Mouse (Mus musculus) stomach, embryonic 16.5 days (tissue): ENCODE measurements around the gene Itgb1bp1. TPM values are rescaled to one million over a fixed set of nuclear protein-coding genes. Genes with fewer than 3 reads are reported as not detected.

Source experiments
- ATAC-seq: fragments of 200-750 bp; cut with Nextera tagmentation; 2 replicates; pipeline ENCODE4 v1.8.0; 2017; ENCODE audit warnings: moderate number of reproducible peaks, moderate TSS enrichment; ENCODE audit not compliant: insufficient read depth, low FRiP score
- H3K27ac ChIP-seq: fragments of 300-500 bp; sonication (generic); 2 replicates; pipeline ENCODE4 v1.5.1; 2014; ENCODE audit warnings: low read length
- H3K27me3 ChIP-seq: fragments of 300-500 bp; sonication (generic); 2 replicates; pipeline ENCODE4 v1.6.1; 2014; ENCODE audit warnings: low read length, control low read depth, mixed read lengths; ENCODE audit not compliant: control insufficient read depth, insufficient read depth
- H3K36me3 ChIP-seq: fragments of 300-500 bp; sonication (generic); 2 replicates; pipeline ENCODE4 v1.6.1; 2014; ENCODE audit warnings: low read length; ENCODE audit not compliant: control insufficient read depth, insufficient read depth
- H3K4me1 ChIP-seq: fragments of 300-500 bp; sonication (generic); 2 replicates; pipeline ENCODE4 v1.6.1; 2014; ENCODE audit warnings: low read length, control low read depth, mixed read lengths; ENCODE audit not compliant: control insufficient read depth, insufficient read depth
- H3K4me2 ChIP-seq: fragments of 300-500 bp; sonication (generic); 2 replicates; pipeline ENCODE4 v1.6.1; 2014; ENCODE audit warnings: low read depth, low read length, mixed read lengths
- H3K4me3 ChIP-seq: fragments of 300-500 bp; sonication (generic); replicated peaks from 2 replicates; pipeline ENCODE4 v1.5.1; 2014; ENCODE audit warnings: mild to moderate bottlenecking, low read length
- H3K9ac ChIP-seq: fragments of 300-500 bp; sonication (generic); 2 replicates; pipeline ENCODE4 v1.6.1; 2014; ENCODE audit warnings: low read length
- H3K9me3 ChIP-seq: fragments of 300-500 bp; sonication (generic); replicated peaks from 2 replicates; pipeline ENCODE4 v1.6.1; 2016; ENCODE audit warnings: low read length, control low read depth; ENCODE audit not compliant: control insufficient read depth
- WGBS: fragments of 180-500 bp; shearing (Covaris S2); extraction: QIAGEN DNeasy Blood & Tissue Kit; methylation state at CpG from one replicate; pipeline ENCODE4 v1.1.7; 2014; 5-methylcytosine and 5-hydroxymethylcytosine counted together
- polyA plus RNA-seq: library from polyadenylated mRNA; unstranded; fragments of >200 nt; fragmentation: Nextera tagmentation; extraction: Ambion mirVana; gene quantifications from 2 replicates; pipeline ENCODE4 v1.2.1, GENCODE M21; 2015

Itgb1bp1 gene
- polyA plus RNA-seq, 1 experiment from 2014 or later: 43.9 TPM

DNA sequence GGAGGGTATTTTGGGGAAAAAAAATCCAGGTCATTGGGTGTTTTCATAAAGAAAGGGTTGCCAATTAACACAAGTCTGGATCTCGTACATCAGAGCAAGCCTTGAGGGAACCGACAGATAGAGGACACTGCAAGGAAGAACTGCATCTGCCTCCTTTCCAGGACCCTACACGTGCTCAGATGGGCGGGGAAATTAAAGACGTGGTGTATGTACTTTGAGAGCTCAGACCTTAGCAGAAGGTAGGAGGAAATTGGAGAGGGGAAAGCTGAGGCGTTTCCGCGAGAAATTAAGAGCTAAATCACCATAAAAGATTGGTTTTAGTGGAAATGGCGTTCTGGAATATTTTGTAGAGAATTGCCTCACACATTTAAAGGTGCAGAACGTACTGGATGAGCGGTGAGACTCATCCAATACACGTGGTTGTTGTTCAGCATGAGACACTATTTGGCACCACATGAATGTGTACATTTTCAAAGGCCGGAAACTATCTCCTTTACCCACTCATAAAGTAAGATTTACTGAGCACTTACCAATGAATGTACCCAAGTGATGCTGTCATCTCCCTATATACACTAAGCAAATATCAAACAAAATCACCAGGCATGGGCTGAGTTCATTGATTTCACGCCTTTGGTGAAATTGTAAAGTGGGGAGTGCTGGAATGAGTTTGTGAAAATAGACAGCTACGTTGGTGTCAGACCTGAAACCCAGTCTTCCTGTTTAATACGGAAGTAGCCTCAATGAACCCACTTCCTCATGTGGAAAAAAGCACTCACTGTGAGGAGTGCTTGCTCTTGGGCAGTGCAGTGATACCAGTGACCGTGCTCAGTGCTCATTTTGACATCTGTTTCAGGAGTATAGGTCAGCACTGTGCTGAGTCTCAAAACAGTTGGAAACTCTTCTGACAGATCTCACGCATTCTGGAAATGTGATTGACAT lies 897 bp upstream of the Itgb1bp1 start:
- no peak; the same call in 1 of the 2 replicates for ATAC-seq
- H3K27ac ChIP-seq: peak overlapping the region; percentile 95
- peak overlapping the region; percentile 97 for H3K4me3 ChIP-seq
- peaks cover 7% of the 10 kb centered on the region; the same call in 1 of the 2 replicates for H3K36me3 ChIP-seq
- WGBS: 26% methylated on average over 18 of the region's 18 CpGs
- peak overlapping the region; percentile 76 for H3K4me2 ChIP-seq
- no peaks in the 10 kb centered on the region for H3K9me3 ChIP-seq
- no peaks in the 10 kb centered on the region for H3K27me3 ChIP-seq
- peaks cover 16% of the 10 kb centered on the region for H3K4me1 ChIP-seq
- peak overlapping the region; percentile 97 for H3K9ac ChIP-seq

GRCm38 (mm10) chr12:21285508-21286242 lies 409 bp downstream of the Itgb1bp1 start:
- Histone ChIP-seq H3K9me3 (no peaks in the 10 kb centered on the region), H3K4me1 (peaks cover 16% of the 10 kb centered on the region), H3K4me2 (peak overlapping the region; percentile 89), H3K9ac (peak overlapping the region; percentile 91), H3K27me3 (no peaks in the 10 kb centered on the region), H3K27ac (peak overlapping the region; percentile 67), H3K4me3 (peak overlapping the region; percentile 97), H3K36me3 (no peaks in the 10 kb centered on the region)
- WGBS: under 1% methylated on average over 47 of the region's 47 CpGs
- peak; percentile 80 for ATAC-seq

GRCm38 (mm10) chr12:21284761-21285441 lies 1.2 kb downstream of the Itgb1bp1 start, which contains the start of gene Cpsf3:
Gene Cpsf3 (plus strand): TSS chr12:21285391.
- H3K4me2 ChIP-seq: peak within 1 kb of the TSS; percentile 89
- peaks cover 16% of the 10 kb centered on the region for H3K4me1 ChIP-seq
- H3K9ac ChIP-seq: peak within 1 kb of the TSS; percentile 97
- 48% methylated on average over 11 of the region's 11 CpGs for WGBS
- no peaks in the 10 kb centered on the region for H3K27me3 ChIP-seq
- no peak for ATAC-seq
- H3K4me3 ChIP-seq: peak within 1 kb of the TSS; percentile 97
- H3K9me3 ChIP-seq: no peaks in the 10 kb centered on the region
- no peaks in the 10 kb centered on the region for H3K36me3 ChIP-seq
- peak within 1 kb of the TSS; percentile 95 for H3K27ac ChIP-seq

- ATAC-seq: no peak
- Histone ChIP-seq H3K4me3 (no peak overlapping the region), H3K27me3 (no peaks in the 10 kb centered on the region), H3K9me3 (no peaks in the 10 kb centered on the region), H3K9ac (no peak overlapping the region), H3K27ac (no peak overlapping the region), H3K36me3 (peaks cover 2% of the 10 kb centered on the region; the same call in 1 of the 2 replicates), H3K4me2 (no peak overlapping the region), H3K4me1 (no peaks in the 10 kb centered on the region)
- 84% methylated on average over 1 of the region's 1 CpGs for WGBS
Measured at GRCm38 (mm10) chr12:21277352-21277864, 8.7 kb downstream of the Itgb1bp1 start.

DNA sequence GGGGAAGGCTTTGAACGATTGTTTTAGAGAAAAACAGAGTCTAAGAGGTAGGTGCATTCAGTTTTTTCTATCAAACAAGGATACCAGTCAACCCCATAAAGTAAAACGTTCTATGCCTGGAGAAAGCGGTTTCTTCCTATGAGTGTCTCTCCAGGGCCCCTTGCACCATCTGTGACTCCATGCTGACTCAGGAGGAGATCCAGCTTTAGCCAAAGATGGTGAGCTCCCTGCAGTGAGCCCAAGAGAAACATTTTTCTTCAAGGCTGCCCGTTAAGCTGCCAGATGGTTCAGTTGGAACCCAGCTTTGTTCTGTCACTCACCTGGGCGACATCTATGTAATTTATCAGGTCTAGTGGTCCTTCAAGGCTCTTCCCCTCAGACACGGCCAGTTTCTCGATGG lies 11.6 kb downstream of the Itgb1bp1 start:
- Histone ChIP-seq H3K4me1 (no peaks in the 10 kb centered on the region), H3K36me3 (peaks cover 18% of the 10 kb centered on the region), H3K4me2 (no peak overlapping the region), H3K27ac (no peak overlapping the region), H3K27me3 (no peaks in the 10 kb centered on the region), H3K9ac (no peak overlapping the region), H3K9me3 (no peaks in the 10 kb centered on the region), H3K4me3 (no peak overlapping the region)
- WGBS: 80% methylated on average over 7 of the region's 7 CpGs
- ATAC-seq: no peak

- Histone ChIP-seq H3K36me3 (peaks cover 16% of the 10 kb centered on the region), H3K9me3 (no peaks in the 10 kb centered on the region), H3K27me3 (no peaks in the 10 kb centered on the region), H3K4me3 (no peak overlapping the region), H3K27ac (no peak overlapping the region), H3K4me1 (0 out of 2 replicates have a peak, but pooled peaks cover 8% of the 10 kb centered on the region), H3K4me2 (no peak overlapping the region), H3K9ac (no peak overlapping the region)
- WGBS: 85% methylated on average over 8 of the region's 8 CpGs
- no peak for ATAC-seq
Measured at GRCm38 (mm10) chr12:21268083-21268616, 17.9 kb downstream of the Itgb1bp1 start.

DNA sequence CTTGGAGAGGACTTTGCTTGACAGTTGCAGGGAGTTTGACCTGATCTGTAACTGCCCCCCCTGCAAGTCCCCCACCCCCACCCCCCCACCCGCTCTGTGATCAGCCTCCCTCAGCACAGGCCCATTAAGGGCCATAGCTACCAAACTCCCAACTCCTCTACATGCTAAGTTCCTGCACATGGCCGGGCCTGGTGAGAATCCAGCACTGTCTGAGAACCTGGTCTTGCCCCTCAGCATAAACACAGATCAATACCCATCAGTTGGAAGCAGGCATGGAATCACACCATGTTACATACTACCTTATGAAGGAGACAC lies 19.3 kb downstream of the Itgb1bp1 start:
- Histone ChIP-seq H3K9ac (no peak overlapping the region), H3K9me3 (no peaks in the 10 kb centered on the region), H3K4me3 (no peak overlapping the region), H3K27me3 (no peaks in the 10 kb centered on the region), H3K36me3 (peaks cover 14% of the 10 kb centered on the region), H3K4me1 (0 out of 2 replicates have a peak, but pooled peaks cover 8% of the 10 kb centered on the region), H3K27ac (no peak overlapping the region), H3K4me2 (no peak overlapping the region)
- 83% methylated on average over 2 of the region's 2 CpGs for WGBS
- no peak for ATAC-seq

- H3K27ac ChIP-seq: no peak overlapping the region
- H3K36me3 ChIP-seq: peaks cover 8% of the 10 kb centered on the region; the same call in 1 of the 2 replicates
- WGBS: 67% methylated on average over 14 of the region's 14 CpGs
- peak; percentile 70; the same call in 1 of the 2 replicates for ATAC-seq
- H3K4me1 ChIP-seq: 0 out of 2 replicates have a peak, but pooled peaks cover 8% of the 10 kb centered on the region
- H3K9me3 ChIP-seq: no peaks in the 10 kb centered on the region
- H3K27me3 ChIP-seq: no peaks in the 10 kb centered on the region
- H3K4me3 ChIP-seq: no peak overlapping the region
- no peak overlapping the region for H3K9ac ChIP-seq
- H3K4me2 ChIP-seq: no peak overlapping the region
Measured at GRCm38 (mm10) chr12:21265946-21266783, 19.9 kb downstream of the Itgb1bp1 start.
